Mouse (Mus musculus) kidney, adult 2 months (tissue): ENCODE data around the gene Vps41.

Source experiments
- CTCF ChIP-seq: fragments of 200-500 bp; conservative IDR thresholded peaks from 2 replicates; pipeline ENCODE4 v1.5.1; 2011; ENCODE audit warnings: low read depth, mild to moderate bottlenecking, control low read depth, low read length, moderate library complexity, mixed read lengths; ENCODE audit not compliant: insufficient read depth, insufficient read length
- POLR2A ChIP-seq: fragments of 200-500 bp; IDR thresholded peaks from one replicate; pipeline ENCODE4 v1.6.1; 2011; ENCODE audit warnings: low read depth, low read length, control low read depth

- TF ChIP-seq CTCF (no peak), POLR2A (no peak)
These were observed 158.2 kb downstream of the Vps41 start for GRCm38 (mm10) chr13:18875321-18875720.
